Mouse (Mus musculus) bone marrow, adult 2 months (tissue): Measurements from ENCODE around the gene Slc35f4. TPM values are rescaled to one million over a fixed set of nuclear protein-coding genes. Genes with fewer than 3 reads are reported as not detected.

ENCODE experiments used
- H3K27ac ChIP-seq: fragments of 200-500 bp; 2 replicates; pipeline ENCODE4 v1.5.1; 2012; ENCODE audit warnings: low read depth, mild to moderate bottlenecking, control low read depth, inconsistent platforms, low read length; ENCODE audit not compliant: control insufficient read depth, poor library complexity, insufficient read depth
- H3K4me1 ChIP-seq: fragments of 200-500 bp; 2 replicates; pipeline ENCODE4 v1.6.1; 2011; ENCODE audit warnings: low read length; ENCODE audit not compliant: control insufficient read depth, insufficient read depth
- H3K4me3 ChIP-seq: fragments of 200-500 bp; replicated peaks from 2 replicates; pipeline ENCODE3; 2011; ENCODE audit warnings: mild to moderate bottlenecking, low read depth, low read length, control low read depth; ENCODE audit not compliant: control insufficient read depth
- CTCF ChIP-seq: fragments of 200-500 bp; IDR thresholded peaks from 2 replicates; pipeline ENCODE4 v1.5.1; 2011; ENCODE audit warnings: low read length, control low read depth; ENCODE audit not compliant: control insufficient read depth, insufficient read depth
- POLR2A ChIP-seq: fragments of 200-500 bp; IDR thresholded peaks from 2 replicates; pipeline ENCODE4 v1.6.1; 2011; ENCODE audit warnings: low read depth, mild to moderate bottlenecking, control low read depth, low read length, borderline replicate concordance; ENCODE audit not compliant: control insufficient read depth
- WGBS: fragments of 180-500 bp; shearing (Covaris S2); methylation state at CpG from one replicate; pipeline ENCODE4 v1.1.7; 2018; 5-methylcytosine and 5-hydroxymethylcytosine counted together
- polyA plus RNA-seq: library from polyadenylated mRNA; stranded (reverse); fragments of >200 nt; gene quantifications from 2 replicates; pipeline ENCODE4 v1.2.4, GENCODE M21; 2011; ENCODE audit warnings: low replicate concordance; ENCODE audit not compliant: missing spikeins, insufficient read depth, insufficient read length

The Slc35f4 gene
- not detected in 2 replicates for polyA plus RNA-seq

DNA sequence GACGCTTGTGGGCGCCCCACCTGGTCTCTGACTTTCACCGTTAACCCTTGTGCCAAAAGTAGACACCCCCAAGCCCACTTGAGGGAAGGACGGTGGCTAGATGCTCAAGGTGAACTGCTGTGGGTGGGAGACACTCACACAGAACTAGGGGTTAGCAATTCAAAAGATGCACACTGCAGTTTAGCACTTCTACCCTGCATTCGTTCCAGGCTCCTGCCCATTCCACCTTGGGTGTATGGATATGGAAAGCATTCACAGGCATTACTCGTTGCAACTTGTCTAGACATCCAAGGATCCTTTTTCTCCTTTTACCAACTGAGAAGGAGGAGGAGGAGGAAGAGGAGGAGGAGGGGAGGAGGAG, at the start of gene Slc35f4:
Gene Slc35f4, minus strand, starts transcription at position 116 of the 361 bp plus-strand sequence.
- Histone ChIP-seq H3K4me1 (no peaks in the 10 kb centered on the region), H3K4me3 (no peak within 1 kb of the TSS), H3K27ac (no peak within 1 kb of the TSS)
- TF ChIP-seq CTCF (no peak), POLR2A (no peak)
- 21% methylated on average over 6 of the region's 6 CpGs for WGBS

DNA sequence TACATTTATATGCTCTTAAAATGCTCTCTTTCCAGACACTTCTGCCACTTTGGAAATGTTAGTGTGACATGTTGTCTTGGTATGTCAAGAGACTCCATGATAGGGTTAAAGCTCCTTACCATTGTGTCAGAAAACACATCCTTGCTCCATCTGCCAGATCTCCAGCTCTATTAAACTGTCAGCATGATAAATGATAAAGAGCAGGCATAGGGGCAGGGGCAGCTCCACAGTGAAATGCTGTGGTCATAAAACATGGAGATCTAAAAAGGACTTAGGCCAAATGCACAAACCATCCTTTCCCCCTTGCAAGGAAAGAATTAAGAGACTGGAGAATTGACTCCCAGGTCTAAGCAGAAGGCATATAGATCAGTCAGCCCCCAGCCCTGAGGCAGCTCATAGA, 42.5 kb upstream of the Slc35f4 start:
- no peaks in the 10 kb centered on the region for H3K4me1 ChIP-seq
- no peak overlapping the region for H3K27ac ChIP-seq
- TF ChIP-seq CTCF (no peak), POLR2A (no peak)
- no peak overlapping the region for H3K4me3 ChIP-seq

DNA sequence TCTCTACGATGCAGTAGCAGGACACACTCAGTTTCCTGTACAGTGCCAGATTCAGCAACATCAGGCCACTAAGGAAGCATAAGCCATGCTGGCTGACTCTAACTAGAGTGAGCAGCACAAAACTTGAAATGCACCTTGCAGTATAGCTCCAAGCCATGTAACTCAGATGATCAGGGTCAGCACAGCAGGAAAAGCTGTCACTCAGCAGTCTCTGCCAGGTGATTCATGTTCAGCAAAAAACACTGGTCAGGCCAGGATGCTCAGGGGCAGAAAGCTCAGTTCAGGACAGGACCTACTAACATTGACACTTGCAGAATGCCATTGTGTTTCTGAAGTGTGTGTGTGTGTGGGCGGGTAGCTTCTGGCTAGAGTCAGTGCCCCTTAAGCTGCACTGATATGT, 34.9 kb upstream of the Slc35f4 start:
- WGBS, result 66% methylated on average over 2 of the region's 2 CpGs
- Histone ChIP-seq H3K27ac (no peak overlapping the region), H3K4me1 (no peaks in the 10 kb centered on the region), H3K4me3 (no peak overlapping the region)
- no peak for TF ChIP-seq CTCF
- TF ChIP-seq POLR2A, result no peak

DNA sequence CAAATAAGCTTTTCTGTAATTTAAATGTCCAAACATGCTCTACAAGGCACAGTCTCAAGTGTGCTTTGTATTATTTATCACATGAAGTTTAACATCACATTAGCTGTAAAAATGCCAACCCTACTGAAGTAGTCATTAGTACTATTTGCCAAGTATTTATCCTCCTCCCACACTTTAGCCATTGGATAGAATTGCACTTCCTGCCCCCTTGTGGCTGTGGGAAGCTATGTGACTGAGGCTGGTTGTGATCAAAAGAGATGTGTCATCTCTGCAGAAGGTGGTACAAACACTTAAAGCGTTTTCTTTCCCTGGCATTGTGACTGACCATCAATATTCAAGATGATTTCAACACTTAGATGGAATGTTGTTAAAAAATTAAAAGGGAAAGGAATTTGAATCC, 14.3 kb upstream of the Slc35f4 start:
- Histone ChIP-seq H3K4me1 (no peaks in the 10 kb centered on the region), H3K27ac (no peak overlapping the region), H3K4me3 (no peak overlapping the region)
- 26% methylated on average over 1 of the region's 1 CpGs for WGBS
- TF ChIP-seq POLR2A (no peak), CTCF (no peak)

DNA sequence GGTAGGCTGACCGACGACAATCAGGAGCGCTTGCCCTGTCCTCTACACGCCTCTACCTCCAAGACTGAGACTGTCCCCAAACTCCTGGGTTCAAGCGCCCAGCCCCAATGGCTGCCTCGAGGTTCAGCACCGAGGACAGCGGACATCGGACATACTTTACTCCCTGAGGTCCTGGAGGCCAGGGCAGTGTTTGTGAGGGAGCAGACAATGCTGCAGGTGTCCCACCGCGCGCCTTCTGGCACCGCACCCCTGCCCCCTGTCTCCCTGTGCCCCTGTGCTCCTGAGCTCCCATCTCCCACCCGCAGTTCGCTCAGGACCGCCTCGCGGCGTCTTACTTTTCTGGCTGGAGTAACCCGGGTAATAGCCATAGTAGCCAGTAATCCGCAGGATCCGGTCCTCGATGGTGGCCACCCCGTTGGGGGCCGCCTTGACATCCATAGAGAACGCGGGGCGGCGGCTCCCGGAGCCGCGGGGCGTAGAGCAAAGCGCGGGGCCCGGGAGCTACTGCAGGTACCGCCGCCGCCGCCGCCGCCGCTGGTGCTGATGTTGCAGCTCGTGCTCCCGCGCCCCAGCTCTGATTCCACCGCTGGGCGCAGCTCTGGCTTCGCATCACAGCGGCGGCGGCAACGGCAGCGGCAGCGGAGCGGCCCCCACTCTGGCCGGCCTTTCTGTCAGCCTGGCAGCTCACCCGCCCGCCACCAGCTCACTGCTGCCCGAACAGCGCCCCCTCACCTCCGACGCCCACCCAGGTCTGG, 493 bp downstream of the Slc35f4 start:
- H3K4me1 ChIP-seq, result no peaks in the 10 kb centered on the region
- TF ChIP-seq POLR2A (no peak), CTCF (no peak)
- H3K27ac ChIP-seq, result no peak overlapping the region
- WGBS, result 6% methylated on average over 63 of the region's 63 CpGs
- H3K4me3 ChIP-seq, result no peak overlapping the region

DNA sequence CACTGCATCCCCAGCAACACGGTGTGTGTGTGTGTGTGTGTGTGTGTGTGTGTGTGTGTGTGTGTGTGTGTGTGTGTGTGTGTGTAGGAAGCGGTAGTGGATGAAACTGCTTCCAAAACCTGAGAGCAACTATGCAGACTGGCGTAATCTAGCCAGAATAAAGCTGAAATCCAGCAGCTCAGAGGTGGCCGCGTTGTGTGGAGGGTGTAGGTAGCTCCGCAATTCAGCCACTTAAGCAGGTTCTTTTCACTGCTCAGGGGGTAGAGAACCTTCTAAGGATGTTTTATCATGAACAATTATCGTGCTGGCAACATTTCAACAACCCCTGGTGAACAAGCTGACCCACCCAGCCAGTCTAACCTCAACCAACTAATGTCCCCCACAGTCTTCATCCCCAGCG, 1.2 kb downstream of the Slc35f4 start:
- 56% methylated on average over 8 of the region's 8 CpGs for WGBS
- Histone ChIP-seq H3K4me3 (no peak overlapping the region), H3K27ac (no peak overlapping the region), H3K4me1 (no peaks in the 10 kb centered on the region)
- TF ChIP-seq CTCF, result no peak
- no peak for TF ChIP-seq POLR2A

DNA sequence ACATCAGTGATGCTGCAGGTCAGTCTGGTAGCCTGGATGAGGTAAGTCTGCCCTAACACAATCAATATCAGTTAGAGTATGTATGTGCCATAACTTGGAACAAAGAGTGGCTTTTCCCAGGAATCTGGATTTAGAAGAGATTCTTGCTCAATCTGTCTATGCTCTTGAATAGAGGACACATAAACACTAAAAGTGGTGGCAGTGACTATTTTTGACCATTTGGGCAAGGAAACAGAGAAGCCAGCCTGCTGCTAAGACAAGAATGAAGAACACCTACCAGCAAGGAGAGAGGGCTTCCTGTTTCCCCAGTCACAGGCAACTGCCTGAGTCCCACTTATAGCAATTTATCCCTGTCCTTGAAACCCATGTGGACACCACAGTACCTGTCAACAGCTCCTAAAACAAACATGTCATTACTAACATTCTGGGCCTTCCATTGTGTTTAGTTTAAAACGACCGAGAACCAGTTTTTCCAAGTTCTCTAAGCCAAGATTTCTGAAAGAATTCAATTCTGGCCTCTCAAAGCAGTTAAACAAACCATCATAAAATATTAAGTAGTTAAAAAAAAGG, 10.7 kb downstream of the Slc35f4 start:
- Histone ChIP-seq H3K27ac (no peak overlapping the region), H3K4me1 (no peaks in the 10 kb centered on the region), H3K4me3 (no peak overlapping the region)
- WGBS, result 73% methylated on average over 2 of the region's 2 CpGs
- TF ChIP-seq CTCF, result no peak
- no peak for TF ChIP-seq POLR2A

DNA sequence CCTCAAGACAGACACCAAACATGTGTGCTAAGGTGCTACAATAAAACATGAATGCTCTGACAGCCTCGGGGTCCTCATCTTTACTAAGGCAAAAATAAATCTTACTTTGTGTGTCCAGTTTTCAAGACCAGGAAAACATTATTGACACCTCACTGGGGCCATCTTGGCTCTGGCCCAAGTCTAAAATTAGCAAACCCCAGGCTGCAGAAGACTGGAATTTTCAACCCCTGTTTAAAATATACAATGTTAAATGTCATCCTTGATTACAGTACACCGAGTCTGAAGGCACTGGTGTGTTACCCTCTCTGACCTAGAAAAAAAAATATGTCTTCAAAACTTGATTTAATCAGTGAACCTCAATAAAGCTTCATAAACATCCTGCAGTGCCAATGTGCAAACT, 11.7 kb downstream of the Slc35f4 start:
- no peak for TF ChIP-seq POLR2A
- no peak for TF ChIP-seq CTCF
- WGBS, result 57% methylated on average over 2 of the region's 2 CpGs
- no peak overlapping the region for H3K27ac ChIP-seq
- H3K4me3 ChIP-seq, result no peak overlapping the region
- no peaks in the 10 kb centered on the region for H3K4me1 ChIP-seq
